Mouse (Mus musculus) large intestine, adult 2 months (tissue): Measurements from ENCODE around the gene Lrrn2. TPM values are rescaled to one million over a fixed set of nuclear protein-coding genes. Genes with fewer than 3 reads are reported as not detected.

Experiments
- DNase-seq: peaks from one replicate; pipeline ENCODE4 v3.0.0-alpha.2; 2012; ENCODE audit warnings: low read depth, low spot score
- WGBS: fragments of 180-500 bp; shearing (Covaris S2); methylation state at CpG from one replicate; pipeline ENCODE4 v1.1.7; 2018; 5-methylcytosine and 5-hydroxymethylcytosine counted together
- polyA plus RNA-seq: library from polyadenylated mRNA; depleted of rRNA; stranded (reverse); fragments of >200 nt; gene quantifications from 2 replicates; pipeline ENCODE4 v1.2.3, GENCODE M21; 2012

Lrrn2 gene
- polyA plus RNA-seq, 1 experiment = 1.5 TPM

- DNase-seq = no peak
- WGBS = 2% methylated on average over 28 of the region's 28 CpGs
Observed at GRCm38 (mm10) chr1:132881041-132881761, 1.1 kb downstream of the Lrrn2 start.

- no peak for DNase-seq
- 43% methylated on average over 9 of the region's 9 CpGs for WGBS
Observed at GRCm38 (mm10) chr1:132881836-132882235, 1.8 kb downstream of the Lrrn2 start.

GRCm38 (mm10) chr1:132885701-132886100 lies 5.6 kb downstream of the Lrrn2 start:
- no peak for DNase-seq
- WGBS = 45% methylated on average over 4 of the region's 4 CpGs

- WGBS = 43% methylated on average over 4 of the region's 4 CpGs
- DNase-seq = no peak
Observed at GRCm38 (mm10) chr1:132886626-132887025, 6.6 kb downstream of the Lrrn2 start.

- WGBS = 62% methylated on average over 4 of the region's 4 CpGs
- DNase-seq = no peak
Observed at GRCm38 (mm10) chr1:132888811-132889210, 8.7 kb downstream of the Lrrn2 start.

GRCm38 (mm10) chr1:132890161-132890794 lies 10.2 kb downstream of the Lrrn2 start:
- 60% methylated on average over 11 of the region's 11 CpGs for WGBS
- DNase-seq = no peak

DNA sequence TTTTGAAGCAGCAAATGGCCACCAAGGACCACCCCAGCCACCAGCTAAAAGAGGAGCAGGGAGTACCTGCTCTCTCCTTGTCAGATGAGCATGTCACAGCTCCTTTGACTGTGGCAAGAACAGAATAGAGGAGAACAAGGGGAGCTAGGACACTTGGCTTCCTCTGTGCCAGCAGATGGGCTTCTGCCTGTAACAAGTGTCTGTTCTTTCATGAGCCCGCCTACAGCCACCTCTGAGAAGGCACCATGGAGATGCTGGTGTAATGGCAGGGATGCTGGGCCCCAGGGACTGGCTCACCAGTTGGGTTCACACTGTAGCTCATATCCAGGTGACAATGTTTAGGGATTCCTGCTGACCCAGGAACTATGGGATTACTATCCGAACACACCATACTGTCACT lies 12.0 kb downstream of the Lrrn2 start:
- DNase-seq = no peak
- 80% methylated on average over 2 of the region's 2 CpGs for WGBS

- no peak for DNase-seq
- WGBS = 60% methylated on average over 17 of the region's 17 CpGs
Observed at GRCm38 (mm10) chr1:132893311-132894077, 13.4 kb downstream of the Lrrn2 start.

- no peak for DNase-seq
- whole genome bisulfite sequencing = 84% methylated on average over 6 of the region's 6 CpGs
Observed at GRCm38 (mm10) chr1:132899029-132899428, 19.0 kb downstream of the Lrrn2 start.

DNA sequence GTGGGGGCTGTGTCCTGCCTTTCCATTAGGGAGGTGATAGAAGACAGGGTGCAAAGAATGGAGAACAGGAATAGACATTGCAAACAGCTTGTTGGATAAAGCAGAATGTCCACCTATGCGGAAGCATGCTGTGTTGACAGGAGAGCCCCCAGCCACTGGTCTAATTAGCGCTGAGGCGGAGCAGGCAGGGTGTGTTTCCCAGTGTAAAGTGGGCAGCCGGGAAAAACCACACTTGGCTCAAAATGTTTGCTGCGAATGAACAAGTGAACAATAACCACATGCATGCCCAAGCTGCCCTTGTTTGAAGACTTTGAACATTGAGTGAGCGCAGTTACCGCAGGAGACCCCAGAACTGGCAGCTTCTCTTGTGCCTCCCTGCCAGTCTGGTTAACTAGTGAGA lies 19.6 kb downstream of the Lrrn2 start:
- DNase-seq = no peak
- WGBS = 62% methylated on average over 7 of the region's 7 CpGs

DNA sequence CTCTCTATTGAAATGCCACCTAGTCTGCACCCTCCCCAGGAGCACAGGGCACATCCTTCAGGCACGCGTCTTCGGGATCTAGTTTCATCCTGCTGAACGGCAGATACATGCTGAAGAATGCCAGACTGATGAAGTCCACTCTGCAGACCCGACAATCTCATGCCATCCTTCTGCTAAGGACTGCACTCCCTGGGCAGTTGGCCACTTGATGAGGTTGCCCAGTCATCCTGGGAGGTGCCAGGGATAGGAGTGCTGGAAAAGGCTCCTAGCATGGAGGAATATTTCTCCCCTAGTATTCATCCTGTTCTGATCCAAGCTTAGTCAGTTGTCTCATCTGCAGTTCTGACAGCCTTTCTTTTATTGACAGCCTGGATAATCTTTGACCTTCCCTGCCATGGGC lies 20.9 kb downstream of the Lrrn2 start:
- no peak for DNase-seq
- WGBS = 82% methylated on average over 5 of the region's 5 CpGs

DNA sequence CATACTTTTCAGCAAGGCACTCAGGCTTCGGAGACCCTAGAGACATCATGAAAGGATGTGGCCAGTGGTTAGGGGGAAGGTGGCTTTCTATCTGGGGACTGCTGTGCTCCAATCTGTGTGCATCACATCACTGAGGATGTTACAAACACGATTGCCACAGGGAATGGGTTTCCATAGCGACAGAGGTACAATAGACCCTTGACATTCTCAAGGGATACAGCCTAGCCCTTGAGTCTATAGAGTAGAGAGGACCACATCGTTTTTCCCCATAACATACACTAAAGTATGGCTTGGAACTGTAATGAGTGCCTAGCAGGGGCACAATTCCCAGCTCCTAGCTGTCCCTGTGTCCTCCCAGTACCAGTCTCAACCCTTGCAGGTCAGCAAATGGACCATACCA lies 23.4 kb downstream of the Lrrn2 start:
- 59% methylated on average over 4 of the region's 4 CpGs for WGBS
- DNase-seq = no peak

GRCm38 (mm10) chr1:132909090-132909489 lies 29.0 kb downstream of the Lrrn2 start:
- 72% methylated on average over 4 of the region's 4 CpGs for WGBS
- DNase-seq = no peak

GRCm38 (mm10) chr1:132909951-132910350 lies 29.9 kb downstream of the Lrrn2 start:
- 81% methylated on average over 1 of the region's 1 CpGs for WGBS
- no peak for DNase-seq

GRCm38 (mm10) chr1:132910414-132911041 lies 30.5 kb downstream of the Lrrn2 start:
- WGBS = 63% methylated on average over 11 of the region's 11 CpGs

DNA sequence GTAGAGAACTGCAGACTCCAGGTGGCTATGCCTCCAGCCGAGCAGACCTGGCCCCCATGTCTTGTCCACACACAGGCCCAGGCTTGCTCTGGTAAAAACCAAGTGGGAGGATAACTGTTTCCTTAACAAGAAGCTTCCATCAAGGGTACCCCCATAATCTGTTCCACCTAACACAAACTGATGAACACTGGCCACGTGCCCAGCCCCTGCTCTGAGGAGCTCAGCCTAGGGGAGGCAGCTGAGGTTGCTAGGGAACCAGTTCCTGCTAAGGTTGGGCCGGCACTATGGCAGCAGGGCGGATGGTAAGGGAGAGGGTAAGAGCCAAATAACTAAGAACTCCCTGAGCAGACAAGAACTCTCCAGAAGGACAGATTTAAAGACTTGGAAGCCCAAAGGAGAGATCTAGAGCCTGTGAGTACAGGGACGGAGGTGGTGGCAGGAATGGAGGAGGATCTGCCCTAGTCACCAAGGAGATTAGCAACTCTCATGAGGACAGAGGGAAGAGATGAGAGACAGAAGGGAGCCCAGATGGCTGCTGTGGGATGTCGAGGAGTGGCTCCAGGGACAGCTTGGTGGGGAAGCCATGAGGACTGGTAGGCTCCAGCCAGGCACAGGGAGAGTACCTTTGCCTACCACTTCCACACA lies 35.9 kb downstream of the Lrrn2 start:
- 54% methylated on average over 6 of the region's 6 CpGs for WGBS
- no peak for DNase-seq

More at GRCm38 (mm10) chr1:132910414-132911041, 30.5 kb downstream of the Lrrn2 start:
- DNase-seq = no peak

GRCm38 (mm10) chr1:132917554-132917953 lies 37.5 kb downstream of the Lrrn2 start:
- 23% methylated on average over 8 of the region's 8 CpGs for WGBS
- no peak for DNase-seq

DNA sequence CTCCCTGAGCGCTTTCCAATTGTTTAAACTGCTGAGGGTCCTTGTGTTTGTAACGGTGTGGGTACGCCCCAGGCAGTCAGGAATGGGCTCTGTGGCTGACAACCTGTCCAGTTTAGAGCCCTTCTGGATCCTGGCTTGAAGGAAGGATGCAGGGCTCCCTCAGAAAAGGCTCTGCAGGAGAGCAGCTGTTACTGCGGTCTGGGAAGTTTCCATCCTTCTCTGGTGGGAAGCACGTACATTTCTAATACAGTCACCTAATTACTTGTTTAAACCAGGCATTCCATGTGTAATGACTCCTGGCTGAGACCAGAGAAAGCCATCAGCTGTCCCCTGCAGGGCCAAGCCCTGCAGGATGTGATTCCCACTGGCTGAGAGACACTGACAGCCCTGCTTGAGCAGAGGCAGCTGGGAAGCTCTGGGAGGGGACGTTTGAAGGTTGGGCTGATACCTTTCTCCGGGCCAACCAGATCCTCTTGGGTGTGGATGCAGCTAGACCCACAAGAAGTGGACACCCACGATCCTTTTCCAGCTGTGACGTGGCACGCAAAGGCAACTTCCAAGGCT lies 38.1 kb downstream of the Lrrn2 start:
- 25% methylated on average over 10 of the region's 10 CpGs for WGBS
- DNase-seq = no peak

DNA sequence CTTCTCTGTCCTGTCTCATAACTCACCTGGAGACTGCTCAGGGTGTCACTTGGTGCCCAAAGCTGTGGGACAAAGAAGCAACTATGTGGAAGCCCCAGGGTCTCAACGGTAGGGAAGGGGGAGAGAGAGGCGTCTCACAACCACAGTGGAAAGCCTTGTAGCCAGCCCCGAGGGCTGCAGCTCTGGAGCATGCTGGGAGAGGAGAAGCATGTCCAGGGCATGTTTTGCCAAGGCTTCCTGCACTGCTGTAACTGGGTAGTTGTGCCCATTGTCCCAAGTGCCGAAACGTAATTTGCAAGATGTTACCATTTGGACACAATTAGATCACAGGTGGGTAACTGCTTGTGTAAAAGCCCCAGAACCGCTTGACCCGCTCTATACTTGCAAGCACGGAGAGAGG lies 39.2 kb downstream of the Lrrn2 start:
- no peak for DNase-seq
- 85% methylated on average over 8 of the region's 8 CpGs for WGBS
